Mouse (Mus musculus) kidney, adult 2 months (tissue): ENCODE results near the gene Acbd3.

ENCODE experiments used
- CTCF ChIP-seq: fragments of 200-500 bp; conservative IDR thresholded peaks from 2 replicates; pipeline ENCODE4 v1.5.1; 2011; ENCODE audit warnings: low read depth, mild to moderate bottlenecking, control low read depth, low read length, moderate library complexity, mixed read lengths; ENCODE audit not compliant: insufficient read depth, insufficient read length
- POLR2A ChIP-seq: fragments of 200-500 bp; IDR thresholded peaks from one replicate; pipeline ENCODE4 v1.6.1; 2011; ENCODE audit warnings: low read depth, low read length, control low read depth

DNA sequence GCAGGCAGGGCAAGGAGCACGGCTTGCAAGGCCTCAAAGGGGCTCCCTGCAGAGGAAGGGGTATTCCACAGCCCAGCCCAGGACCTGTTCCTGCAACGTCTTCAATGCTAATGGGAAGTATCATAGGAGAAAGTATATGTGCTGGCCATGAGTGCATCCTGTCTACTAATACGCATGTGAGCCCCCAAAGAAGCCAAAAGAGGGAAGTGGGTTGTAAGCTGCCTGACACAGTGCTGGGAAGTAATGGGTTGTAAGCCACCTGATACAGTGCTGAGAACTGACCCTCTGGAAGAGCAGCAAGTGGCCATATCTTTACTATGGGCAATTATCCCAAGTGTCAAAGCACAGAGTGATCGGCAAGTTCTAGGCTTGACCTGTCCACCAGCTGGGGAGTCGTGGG lies 27.8 kb upstream of the Acbd3 start:
- no peak for TF ChIP-seq CTCF
- TF ChIP-seq POLR2A = no peak
